Mouse (Mus musculus): ENCODE measurements at regions not wholly inside any gene's neighbourhood (a gene's known extent, or its start where the extent isn't known, plus 50 kb on each side); places are given as distances from the start of the nearest gene placed in this dataset.

GRCm38 (mm10) chr1:56453756-56454155 lies 183.5 kb downstream of the Hsfy2 start:
- H3K27ac ChIP-seq: no peak overlapping the region
- TF ChIP-seq CTCF (IDR thresholded peaks at IDR 0.05): no peak
- H3K4me3 ChIP-seq: no peak overlapping the region
- DNase-seq (ENCODE audit: extremely low spot score in 1 of 2, low spot score in 2 of 2): no peak
- intact Hi-C loops (cut with DNase I): no loop called here

DNA sequence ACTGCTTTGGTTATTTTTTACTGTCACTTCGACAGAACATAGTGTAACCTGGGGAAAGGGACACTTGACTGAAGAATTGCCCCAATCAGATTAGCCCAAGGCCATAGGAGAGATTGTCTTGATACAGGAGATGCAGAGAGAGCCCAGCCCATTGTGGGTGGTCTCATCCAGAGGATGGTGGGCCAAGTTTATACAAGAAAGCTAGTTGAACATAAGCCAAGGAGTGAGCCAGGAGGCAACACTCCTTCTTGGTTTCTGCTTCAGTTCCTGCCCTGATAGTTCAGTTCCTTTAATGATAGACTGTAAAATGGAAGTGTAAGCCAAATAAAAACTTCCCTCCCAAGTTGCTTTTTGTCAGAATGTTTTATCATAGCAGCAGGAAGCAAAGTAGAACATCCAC lies 194.4 kb downstream of the Hsfy2 start:
- H3K27ac ChIP-seq: no peak overlapping the region
- H3K4me3 ChIP-seq: no peak overlapping the region
- TF ChIP-seq CTCF (IDR thresholded peaks at IDR 0.05): no peak
- intact Hi-C loops (cut with DNase I): no loop called here
- no peak for DNase-seq (ENCODE audit: extremely low spot score in 1 of 2, low spot score in 2 of 2)

DNA sequence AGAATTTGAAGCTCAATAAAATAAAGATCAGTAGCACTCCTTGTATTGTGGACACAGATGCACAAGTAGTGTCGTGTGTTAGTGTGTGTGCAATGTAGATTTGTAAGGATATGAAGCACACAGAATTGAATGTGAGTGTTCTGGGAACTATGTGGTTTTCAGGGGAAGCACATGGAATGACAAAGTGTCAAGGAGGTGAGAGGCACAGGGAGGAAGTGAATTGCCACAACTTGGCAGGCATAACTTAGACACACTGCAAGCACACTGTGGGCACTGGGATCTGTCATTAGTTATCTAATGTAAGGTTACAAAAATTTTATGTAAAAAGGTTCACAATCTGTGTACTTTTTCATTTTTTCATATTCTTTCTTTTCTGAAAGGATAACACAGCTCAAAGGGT lies 230.4 kb downstream of the Hsfy2 start:
- no peak for TF ChIP-seq CTCF (IDR thresholded peaks at IDR 0.05)
- Histone ChIP-seq H3K4me3 (no peak overlapping the region), H3K27ac (no peak overlapping the region)
- no peak for DNase-seq (ENCODE audit: extremely low spot score in 1 of 2, low spot score in 2 of 2)
- intact Hi-C loops (cut with DNase I): no loop called here

- H3K4me3 ChIP-seq: no peak overlapping the region
- no peak for TF ChIP-seq CTCF (IDR thresholded peaks at IDR 0.05)
- intact Hi-C loops (cut with DNase I): no loop called here
- no peak for DNase-seq (ENCODE audit: extremely low spot score in 1 of 2, low spot score in 2 of 2)
- no peak overlapping the region for H3K27ac ChIP-seq
Observed at GRCm38 (mm10) chr1:56403351-56403750, 233.9 kb downstream of the Hsfy2 start.

DNA sequence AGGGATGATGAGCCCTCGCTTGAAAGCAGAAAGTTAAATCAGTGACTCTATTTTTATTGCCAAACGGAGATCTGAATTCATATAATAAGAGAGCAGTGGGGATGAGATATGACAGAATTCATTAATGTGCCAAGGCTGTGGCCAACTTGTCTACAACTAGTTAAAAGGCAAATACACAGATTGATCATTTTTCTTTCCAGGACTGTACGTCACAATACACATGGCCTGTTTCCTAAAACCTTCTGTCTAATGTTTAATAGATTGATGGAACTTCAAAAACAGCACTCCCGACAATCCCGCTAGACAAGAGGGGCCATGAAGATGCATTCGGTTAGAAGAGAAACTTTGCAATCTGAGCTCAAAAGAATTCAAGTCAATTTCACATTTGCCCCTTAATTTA lies 241.4 kb downstream of the Hsfy2 start:
- intact Hi-C loops (cut with DNase I): no loop called here
- DNase-seq (ENCODE audit: extremely low spot score in 1 of 2, low spot score in 2 of 2): no peak

DNA sequence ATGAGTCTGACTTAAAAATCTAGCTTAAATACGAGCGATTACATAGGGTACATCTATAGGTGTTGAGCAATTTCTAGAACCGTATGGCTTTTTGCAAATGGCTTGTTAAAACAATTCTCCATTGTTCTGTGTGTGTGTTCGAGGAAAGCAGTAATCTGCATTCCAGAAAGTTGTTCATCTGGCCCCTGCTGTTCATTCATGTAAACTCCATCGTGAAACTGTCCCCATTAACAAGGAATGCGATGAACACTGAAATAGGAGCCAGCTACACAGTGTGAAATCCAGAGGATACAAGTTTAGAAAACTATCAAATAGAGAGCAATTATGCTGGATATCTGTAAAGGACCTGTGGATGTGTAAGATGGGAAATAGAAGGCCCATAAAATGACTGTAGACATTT lies 250.1 kb downstream of the Hsfy2 start:
- Histone ChIP-seq H3K4me3 (no peak overlapping the region), H3K27ac (no peak overlapping the region)
- intact Hi-C loops (cut with DNase I): no loop called here
- no peak for DNase-seq (ENCODE audit: extremely low spot score in 1 of 2, low spot score in 2 of 2)
- TF ChIP-seq CTCF (IDR thresholded peaks at IDR 0.05): no peak

More for the DNA sequence above, 241.4 kb downstream of the Hsfy2 start:
- no peak overlapping the region for H3K4me3 ChIP-seq
- no peak for TF ChIP-seq CTCF (IDR thresholded peaks at IDR 0.05)
- no peak overlapping the region for H3K27ac ChIP-seq

- no peak overlapping the region for H3K27ac ChIP-seq
- DNase-seq (ENCODE audit: extremely low spot score in 1 of 2, low spot score in 2 of 2): no peak
- H3K4me3 ChIP-seq: no peak overlapping the region
- no peak for TF ChIP-seq CTCF (IDR thresholded peaks at IDR 0.05)
- intact Hi-C loops (cut with DNase I): no loop called here
Observed at GRCm38 (mm10) chr1:56366319-56366718, 270.9 kb downstream of the Hsfy2 start.

DNA sequence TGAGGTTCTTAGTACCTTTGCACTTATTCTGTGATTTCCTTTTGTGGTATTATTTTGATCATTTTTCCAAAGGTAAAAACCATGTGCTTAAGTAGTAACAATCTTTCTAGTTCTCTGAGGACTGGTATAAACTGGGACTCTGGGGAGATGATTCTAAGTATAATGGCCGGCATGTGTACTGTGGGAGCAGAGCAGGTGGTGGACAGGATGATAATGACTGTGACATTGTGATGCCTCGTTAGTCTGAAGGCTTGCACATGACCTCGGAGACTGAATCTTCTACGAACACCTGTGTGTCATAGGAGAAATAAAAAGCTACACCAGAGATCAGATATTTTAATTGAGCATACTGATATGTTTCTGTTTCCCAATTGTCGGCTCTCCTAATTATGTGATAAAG lies 276.4 kb downstream of the Hsfy2 start:
- DNase-seq (ENCODE audit: extremely low spot score in 1 of 2, low spot score in 2 of 2): no peak
- intact Hi-C loops (cut with DNase I): no loop called here
- no peak overlapping the region for H3K27ac ChIP-seq
- no peak for TF ChIP-seq CTCF (IDR thresholded peaks at IDR 0.05)
- H3K4me3 ChIP-seq: no peak overlapping the region

DNA sequence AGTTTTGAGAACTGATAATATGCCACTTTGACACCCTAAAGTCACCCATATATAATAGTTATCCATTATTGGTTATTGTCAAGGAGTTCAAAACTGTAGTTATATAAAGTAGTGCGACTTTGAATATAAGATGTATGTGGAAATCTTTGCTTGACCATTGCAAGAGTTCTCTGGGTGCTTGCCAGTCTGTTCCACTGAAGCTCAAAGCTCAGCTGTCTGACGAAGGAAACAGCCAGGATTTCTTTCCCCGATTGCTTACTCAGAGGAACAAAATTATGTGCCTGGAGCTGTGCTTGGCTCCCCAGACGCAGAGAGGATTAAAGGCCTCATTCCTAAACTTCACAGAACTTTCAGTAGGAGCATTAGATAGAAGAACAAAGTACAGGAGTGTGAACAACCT lies 290.6 kb downstream of the Hsfy2 start:
- H3K4me3 ChIP-seq: no peak overlapping the region
- H3K27ac ChIP-seq: no peak overlapping the region
- intact Hi-C loops (cut with DNase I): no loop called here
- no peak for TF ChIP-seq CTCF (IDR thresholded peaks at IDR 0.05)
- DNase-seq (ENCODE audit: extremely low spot score in 1 of 2, low spot score in 2 of 2): no peak

- DNase-seq (ENCODE audit: extremely low spot score in 1 of 2, low spot score in 2 of 2): no peak
Observed at GRCm38 (mm10) chr1:56344952-56345351, 292.3 kb downstream of the Hsfy2 start.

DNA sequence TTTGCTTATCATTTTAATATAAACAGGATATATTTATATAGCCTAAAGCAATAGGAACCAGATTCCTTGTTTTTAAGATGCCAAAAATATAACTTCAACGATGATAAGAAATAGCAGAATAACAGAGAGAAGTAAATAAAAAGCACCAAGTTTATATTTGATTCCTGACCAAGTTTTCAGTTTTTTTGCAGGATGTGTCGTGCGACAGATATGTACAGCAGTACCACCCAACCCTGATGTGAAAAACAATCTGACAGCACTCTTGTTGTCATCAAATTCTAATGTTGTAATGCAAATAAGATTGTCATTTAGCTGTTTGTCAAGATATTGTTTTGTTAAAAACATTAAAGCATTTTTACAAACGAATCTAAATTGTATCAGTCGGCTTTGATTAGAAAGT lies 309.9 kb downstream of the Hsfy2 start:
- intact Hi-C loops (cut with DNase I): no loop called here
- no peak for TF ChIP-seq CTCF (IDR thresholded peaks at IDR 0.05)
- no peak overlapping the region for H3K4me3 ChIP-seq
- no peak overlapping the region for H3K27ac ChIP-seq
- no peak for DNase-seq (ENCODE audit: extremely low spot score in 1 of 2, low spot score in 2 of 2)

More at GRCm38 (mm10) chr1:56344952-56345351, 292.3 kb downstream of the Hsfy2 start:
- TF ChIP-seq CTCF (IDR thresholded peaks at IDR 0.05): no peak
- intact Hi-C loops (cut with DNase I): no loop called here
- Histone ChIP-seq H3K4me3 (no peak overlapping the region), H3K27ac (no peak overlapping the region)

DNA sequence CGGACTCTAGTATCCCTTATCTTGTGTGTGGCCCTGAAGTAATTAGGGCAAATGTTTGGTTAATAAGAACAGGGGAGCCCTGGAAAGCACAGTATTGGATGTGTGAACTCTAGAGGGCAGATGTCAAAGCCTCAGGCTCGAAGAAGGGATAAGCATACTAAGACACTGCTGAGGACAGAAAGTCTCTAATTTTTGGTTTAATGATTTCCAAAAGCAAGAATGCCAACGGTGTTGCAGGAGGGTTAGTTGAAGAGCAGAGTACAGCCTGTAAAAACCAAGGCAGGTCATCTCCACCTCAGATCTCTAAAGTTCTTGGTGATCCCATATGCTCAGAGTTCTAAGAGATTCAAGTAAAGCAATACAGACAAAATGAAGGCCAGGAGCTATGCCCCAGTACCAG lies 328.6 kb downstream of the Hsfy2 start:
- DNase-seq (ENCODE audit: extremely low spot score in 1 of 2, low spot score in 2 of 2): no peak
- no peak for TF ChIP-seq CTCF (IDR thresholded peaks at IDR 0.05)
- intact Hi-C loops (cut with DNase I): no loop called here
- no peak overlapping the region for H3K4me3 ChIP-seq
- H3K27ac ChIP-seq: no peak overlapping the region

DNA sequence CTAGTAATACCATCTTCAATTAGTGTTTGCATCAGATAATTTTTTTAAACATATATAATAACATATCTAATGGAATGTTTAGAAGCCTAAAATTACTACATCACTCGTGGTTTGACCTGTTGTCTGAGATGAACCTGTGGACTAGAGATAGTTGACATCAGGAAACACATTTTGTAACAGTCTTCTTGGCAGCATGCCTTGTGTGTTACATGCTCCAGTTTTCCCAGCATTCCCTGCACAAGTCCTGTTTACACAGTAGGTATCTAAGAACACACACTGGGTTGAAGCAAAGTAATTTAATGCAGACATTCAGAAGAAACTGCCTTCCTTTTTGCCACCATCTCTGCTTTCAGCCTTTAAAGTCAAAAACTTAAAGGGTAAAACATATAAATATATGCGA lies 342.8 kb downstream of the Hsfy2 start:
- no peak overlapping the region for H3K27ac ChIP-seq
- intact Hi-C loops (cut with DNase I): no loop called here
- H3K4me3 ChIP-seq: no peak overlapping the region
- TF ChIP-seq CTCF (IDR thresholded peaks at IDR 0.05): no peak
- no peak for DNase-seq (ENCODE audit: extremely low spot score in 1 of 2, low spot score in 2 of 2)

- intact Hi-C loops (cut with DNase I): no loop called here
- H3K4me3 ChIP-seq: no peak overlapping the region
- DNase-seq (ENCODE audit: extremely low spot score in 1 of 2, low spot score in 2 of 2): no peak
- TF ChIP-seq CTCF (IDR thresholded peaks at IDR 0.05): no peak
- no peak overlapping the region for H3K27ac ChIP-seq
Observed at GRCm38 (mm10) chr1:56289748-56290147, 347.5 kb downstream of the Hsfy2 start.
